Mouse (Mus musculus) liver, embryonic 15.5 days (tissue): Measurements from ENCODE around the gene Cd38. TPM values are rescaled to one million over a fixed set of nuclear protein-coding genes. Genes with fewer than 3 reads are reported as not detected.
A peak's percentile ranks its signal among the peaks of the same experiment; 100 is the strongest.

ENCODE experiments used
- ATAC-seq: fragments of 200-750 bp; cut with Nextera tagmentation; 2 replicates; pipeline ENCODE4 v1.8.0; 2017; ENCODE audit warnings: moderate number of reproducible peaks, mild to moderate bottlenecking, moderate library complexity; ENCODE audit not compliant: insufficient read depth
- H3K27ac ChIP-seq: fragments of 300-500 bp; sonication (generic); replicated peaks from 2 replicates; pipeline ENCODE4 v1.5.1; 2015; ENCODE audit warnings: mild to moderate bottlenecking, inconsistent platforms
- H3K27me3 ChIP-seq: fragments of 300-500 bp; sonication (generic); 2 replicates; pipeline ENCODE4 v1.6.1; 2015; ENCODE audit warnings: mild to moderate bottlenecking, inconsistent platforms
- H3K36me3 ChIP-seq: fragments of 300-500 bp; sonication (generic); replicated peaks from 2 replicates; pipeline ENCODE4 v1.6.1; 2015; ENCODE audit warnings: moderate library complexity, mild to moderate bottlenecking, inconsistent platforms
- H3K4me1 ChIP-seq: fragments of 300-500 bp; sonication (generic); replicated peaks from 2 replicates; pipeline ENCODE4 v1.6.1; 2015; ENCODE audit warnings: inconsistent platforms
- H3K4me2 ChIP-seq: fragments of 300-500 bp; sonication (generic); 2 replicates; pipeline ENCODE4 v1.6.1; 2015; ENCODE audit warnings: moderate library complexity, mild to moderate bottlenecking, inconsistent platforms
- H3K4me3 ChIP-seq: fragments of 300-500 bp; sonication (generic); replicated peaks from 2 replicates; pipeline ENCODE4 v1.5.1; 2015; ENCODE audit warnings: mild to moderate bottlenecking, inconsistent platforms
- H3K9ac ChIP-seq: fragments of 300-500 bp; sonication (generic); 2 replicates; pipeline ENCODE4 v1.6.1; 2015; ENCODE audit warnings: moderate library complexity, mild to moderate bottlenecking, inconsistent platforms
- H3K9me3 ChIP-seq: fragments of 300-500 bp; sonication (generic); replicated peaks from 2 replicates; pipeline ENCODE4 v1.6.1; 2016; ENCODE audit warnings: inconsistent platforms
- WGBS: fragments of 180-500 bp; shearing (Covaris S2); methylation state at CpG from one replicate; pipeline ENCODE4 v1.1.7; 2015; ENCODE audit warnings: mixed read lengths; ENCODE audit not compliant: insufficient replicate concordance; 5-methylcytosine and 5-hydroxymethylcytosine counted together
- polyA plus RNA-seq: library from polyadenylated mRNA; unstranded; fragments of >200 nt; fragmentation: Nextera tagmentation; extraction: Ambion mirVana; gene quantifications from 2 replicates; pipeline ENCODE4 v1.2.1, GENCODE M21; 2015

Gene Cd38
- polyA plus RNA-seq, 1 experiment from 2014 or later: 13.2 TPM

DNA sequence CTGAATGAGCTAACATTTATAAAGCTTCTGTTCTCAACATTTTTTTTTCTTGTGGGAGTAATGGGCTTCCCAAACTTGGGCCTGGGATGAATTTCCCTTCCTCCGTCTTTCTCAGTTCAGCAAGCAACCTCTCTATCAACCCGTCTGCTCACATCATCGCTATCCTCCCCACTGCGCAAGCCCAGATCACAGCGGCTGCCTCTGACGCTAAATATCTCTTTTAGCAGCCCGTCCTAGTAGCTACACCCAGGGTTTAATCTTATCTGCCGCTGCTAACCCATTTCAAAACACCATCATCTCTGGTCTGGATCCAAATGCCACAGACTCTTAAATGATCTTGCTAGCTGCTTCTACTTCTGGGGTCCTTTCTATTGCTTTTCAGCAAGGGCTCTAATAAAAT lies 8.7 kb upstream of the Cd38 start:
- H3K27ac ChIP-seq: no peak overlapping the region
- H3K9ac ChIP-seq: no peak overlapping the region
- no peak overlapping the region for H3K4me2 ChIP-seq
- no peak for ATAC-seq
- H3K36me3 ChIP-seq: no peaks in the 10 kb centered on the region
- H3K4me1 ChIP-seq: no peaks in the 10 kb centered on the region
- no peaks in the 10 kb centered on the region for H3K27me3 ChIP-seq
- H3K4me3 ChIP-seq: no peak overlapping the region
- 69% methylated on average over 8 of the region's 8 CpGs for WGBS
- no peaks in the 10 kb centered on the region; the same call in 1 of the 2 replicates for H3K9me3 ChIP-seq

DNA sequence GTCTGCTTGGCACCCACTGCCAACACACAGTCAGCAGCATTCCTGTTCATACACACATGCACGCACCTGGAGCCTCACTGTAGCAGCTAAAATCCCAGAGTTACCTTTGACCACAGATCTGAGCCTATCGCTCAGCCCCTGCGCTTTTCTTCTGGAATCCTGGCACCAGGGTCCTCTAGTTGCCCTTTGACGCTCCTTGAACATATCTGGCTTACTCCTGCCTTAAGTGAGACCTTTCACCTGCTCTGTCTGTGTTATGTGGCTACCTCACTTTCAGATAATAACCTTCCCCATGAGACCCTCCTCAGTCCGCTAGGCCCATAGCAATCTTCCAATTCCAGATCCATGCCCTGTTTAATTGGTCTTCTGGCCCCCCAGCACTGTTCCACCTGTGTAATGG lies 8.3 kb upstream of the Cd38 start:
- Histone ChIP-seq H3K9ac (no peak overlapping the region), H3K9me3 (no peaks in the 10 kb centered on the region; the same call in 1 of the 2 replicates), H3K4me3 (no peak overlapping the region), H3K27me3 (no peaks in the 10 kb centered on the region), H3K27ac (no peak overlapping the region), H3K4me2 (no peak overlapping the region), H3K36me3 (no peaks in the 10 kb centered on the region), H3K4me1 (no peaks in the 10 kb centered on the region)
- WGBS: 77% methylated on average over 5 of the region's 5 CpGs
- no peak for ATAC-seq

DNA sequence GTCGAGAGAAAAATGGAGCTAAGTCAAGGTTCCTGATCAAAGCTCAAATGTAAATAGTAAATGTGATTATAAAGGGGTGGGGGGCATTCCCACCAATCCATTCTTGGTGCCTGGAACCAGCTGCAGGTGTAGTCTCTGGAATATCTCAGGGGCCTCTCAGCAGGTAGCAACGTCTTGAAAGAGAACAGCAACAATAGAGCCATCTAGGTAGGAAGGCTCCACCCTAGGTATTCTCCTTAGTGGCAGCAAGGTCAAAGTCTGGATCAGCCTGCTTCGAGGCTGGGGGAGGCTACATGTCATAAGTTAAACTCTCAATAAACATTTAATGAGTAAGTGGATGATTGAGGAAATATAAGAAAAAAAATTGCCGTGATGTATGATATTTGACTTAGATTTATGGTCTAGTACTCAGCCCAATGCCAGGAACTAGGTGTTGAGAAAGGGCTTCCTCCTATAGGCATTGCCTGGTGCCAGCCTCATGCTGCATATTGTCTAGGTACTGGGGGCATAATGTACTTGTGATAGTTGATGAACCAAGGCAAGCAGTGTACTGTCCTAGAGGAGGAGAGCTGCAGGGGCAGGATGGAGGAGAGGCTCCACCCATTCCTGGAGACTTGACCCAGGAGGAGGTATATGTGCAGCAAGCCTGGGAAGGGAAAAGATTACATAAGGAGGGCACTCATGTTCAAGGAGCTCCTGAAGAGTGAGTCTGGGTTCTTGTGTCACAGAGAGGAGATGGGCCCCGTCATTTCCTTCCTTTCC lies 7.5 kb upstream of the Cd38 start:
- no peaks in the 10 kb centered on the region; the same call in 1 of the 2 replicates for H3K9me3 ChIP-seq
- ATAC-seq: no peak
- H3K27me3 ChIP-seq: no peaks in the 10 kb centered on the region
- WGBS: 44% methylated on average over 5 of the region's 5 CpGs
- H3K36me3 ChIP-seq: no peaks in the 10 kb centered on the region
- H3K4me1 ChIP-seq: no peaks in the 10 kb centered on the region
- no peak overlapping the region for H3K27ac ChIP-seq
- no peak overlapping the region for H3K4me3 ChIP-seq
- H3K9ac ChIP-seq: no peak overlapping the region
- no peak overlapping the region for H3K4me2 ChIP-seq

DNA sequence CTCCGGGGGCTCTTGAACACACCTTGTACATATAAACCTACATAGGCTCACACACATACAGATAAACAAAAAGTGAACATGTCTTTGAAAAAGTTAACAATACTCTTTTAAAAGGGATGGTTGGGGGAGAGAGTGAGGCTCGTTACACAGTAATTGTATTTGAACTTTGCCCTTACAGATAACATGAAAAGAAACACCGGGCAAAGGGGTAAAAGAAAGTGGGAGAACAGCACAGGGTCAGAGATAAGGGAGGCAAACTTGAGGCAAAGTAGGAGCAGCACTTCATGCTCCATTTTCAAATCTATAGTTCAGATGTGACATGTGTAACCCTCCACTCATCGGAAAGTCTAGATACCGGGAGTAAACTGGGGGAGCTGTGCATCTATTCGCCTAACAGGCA lies 4.7 kb upstream of the Cd38 start:
- 44% methylated on average over 6 of the region's 6 CpGs for WGBS
- Histone ChIP-seq H3K36me3 (no peaks in the 10 kb centered on the region), H3K4me1 (peaks cover 2% of the 10 kb centered on the region; the same call in 1 of the 2 replicates), H3K9ac (no peak overlapping the region), H3K27me3 (no peaks in the 10 kb centered on the region), H3K9me3 (no peaks in the 10 kb centered on the region), H3K4me3 (no peak overlapping the region), H3K27ac (no peak overlapping the region), H3K4me2 (no peak overlapping the region)
- no peak for ATAC-seq

DNA sequence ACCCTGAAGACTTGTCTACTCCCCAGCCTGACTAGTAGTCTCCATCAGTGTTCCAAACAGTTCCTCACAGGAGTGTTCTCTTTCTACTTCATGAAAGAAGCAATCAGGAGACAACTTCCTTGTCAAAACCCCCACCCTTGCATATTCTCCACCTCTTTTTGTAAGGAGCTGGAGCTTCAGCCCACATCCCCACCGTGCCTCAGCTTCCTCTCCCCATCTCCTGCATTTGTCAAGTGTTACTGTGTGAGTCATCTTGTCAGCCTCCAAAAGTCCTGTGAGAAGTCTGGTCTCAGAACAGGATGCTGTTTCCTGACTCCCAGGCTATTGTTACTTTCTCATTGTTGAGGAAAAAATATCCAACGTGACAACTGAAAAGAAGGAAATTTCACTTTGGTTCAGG lies 3.0 kb upstream of the Cd38 start:
- Histone ChIP-seq H3K9ac (no peak overlapping the region), H3K4me3 (no peak overlapping the region), H3K9me3 (no peaks in the 10 kb centered on the region), H3K4me1 (peaks cover 7% of the 10 kb centered on the region; the same call in 1 of the 2 replicates), H3K4me2 (no peak overlapping the region), H3K27me3 (peaks cover 5% of the 10 kb centered on the region), H3K36me3 (no peaks in the 10 kb centered on the region), H3K27ac (no peak overlapping the region)
- ATAC-seq: no peak
- 33% methylated on average over 2 of the region's 2 CpGs for WGBS

DNA sequence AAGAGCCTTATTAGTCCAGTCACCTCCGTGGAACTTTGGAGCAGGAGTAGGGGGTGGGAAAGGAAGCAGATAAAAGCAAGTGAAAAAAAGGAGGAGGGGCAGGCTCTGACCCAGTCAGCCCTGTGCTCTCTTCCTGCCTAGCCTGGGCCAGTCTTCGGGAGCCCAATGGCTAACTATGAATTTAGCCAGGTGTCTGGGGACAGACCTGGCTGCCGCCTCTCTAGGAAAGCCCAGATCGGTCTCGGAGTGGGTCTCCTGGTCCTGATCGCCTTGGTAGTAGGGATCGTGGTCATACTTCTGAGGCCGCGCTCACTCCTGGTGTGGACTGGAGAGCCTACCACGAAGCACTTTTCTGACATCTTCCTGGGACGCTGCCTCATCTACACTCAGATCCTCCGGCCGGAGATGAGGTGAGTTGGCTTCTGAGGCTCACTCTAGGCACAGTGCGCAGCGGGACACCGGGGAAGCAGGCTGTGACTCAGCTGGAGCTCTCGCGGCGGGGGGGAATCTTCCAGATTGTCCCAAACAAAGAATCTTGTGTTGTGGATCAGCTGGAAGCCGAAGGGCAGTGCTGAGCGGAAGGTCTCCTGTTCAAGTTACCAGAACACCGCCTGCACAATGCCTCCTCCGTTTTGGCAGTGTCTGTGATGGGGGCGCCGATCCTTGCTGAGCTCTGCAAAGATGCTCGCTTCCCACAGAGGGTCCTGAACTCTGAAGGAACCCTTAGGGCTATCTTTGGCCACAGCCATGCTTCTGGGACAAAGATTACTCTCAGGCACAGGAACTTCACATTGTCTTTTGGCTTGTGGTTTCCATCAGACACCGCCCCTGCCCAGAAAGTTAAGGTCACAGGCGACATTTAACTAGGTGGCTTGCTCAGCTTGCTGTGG lies 603 bp downstream of the Cd38 start:
- Histone ChIP-seq H3K9ac (peak overlapping the region; percentile 13; the same call in 1 of the 2 replicates), H3K4me3 (peak overlapping the region; percentile 39), H3K4me2 (peak overlapping the region; percentile 61), H3K27me3 (peaks cover 5% of the 10 kb centered on the region), H3K4me1 (peaks cover 7% of the 10 kb centered on the region; the same call in 1 of the 2 replicates), H3K36me3 (no peaks in the 10 kb centered on the region), H3K27ac (0 out of 2 replicates have a peak overlapping the region, but pooled peaks have one; percentile 11), H3K9me3 (no peaks in the 10 kb centered on the region)
- 2% methylated on average over 28 of the region's 28 CpGs for WGBS
- ATAC-seq: peak; percentile 60

DNA sequence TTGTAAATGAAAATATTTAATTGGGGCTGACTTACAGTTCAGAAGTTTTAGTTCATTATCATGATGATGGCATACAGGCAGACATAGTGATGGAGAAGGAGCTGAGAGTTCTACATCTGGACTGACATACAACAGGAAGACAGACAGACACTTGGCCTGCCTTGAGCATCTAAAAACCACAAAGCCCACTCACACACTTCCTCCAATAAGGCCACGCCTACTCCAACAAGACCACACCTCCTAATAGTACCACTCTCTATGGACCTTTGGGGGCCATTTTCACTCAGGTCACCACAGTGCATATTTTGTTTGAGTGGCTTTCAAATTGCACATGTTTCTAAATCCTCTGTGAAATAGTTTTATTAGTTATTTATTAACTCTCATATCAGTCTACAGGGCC lies 3.5 kb downstream of the Cd38 start:
- H3K27ac ChIP-seq: no peak overlapping the region
- peaks cover 5% of the 10 kb centered on the region for H3K27me3 ChIP-seq
- no peak overlapping the region for H3K4me2 ChIP-seq
- H3K36me3 ChIP-seq: no peaks in the 10 kb centered on the region
- no peak for ATAC-seq
- no peak overlapping the region for H3K9ac ChIP-seq
- H3K4me1 ChIP-seq: peaks cover 7% of the 10 kb centered on the region; the same call in 1 of the 2 replicates
- 31% methylated on average over 1 of the region's 1 CpGs for WGBS
- no peaks in the 10 kb centered on the region for H3K9me3 ChIP-seq
- H3K4me3 ChIP-seq: no peak overlapping the region

DNA sequence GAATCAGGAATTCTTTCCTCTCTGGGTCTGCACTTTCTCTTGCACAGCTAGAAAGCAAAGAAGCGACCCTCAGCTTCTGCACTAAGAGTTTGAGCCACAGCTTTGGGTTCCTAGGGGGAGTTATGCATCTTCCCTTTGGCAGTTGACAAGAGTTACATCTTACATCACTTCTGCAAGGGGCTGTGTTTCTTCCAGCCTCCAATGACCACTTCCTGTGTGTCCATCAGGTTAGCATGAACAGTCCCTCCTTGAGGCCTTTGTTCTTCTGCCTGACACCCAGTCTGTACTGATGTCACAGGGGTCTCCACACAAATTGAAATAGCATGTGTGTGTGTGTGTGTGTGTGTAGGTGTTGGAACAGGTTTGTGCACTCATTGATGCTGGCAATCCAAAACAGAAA lies 4.3 kb downstream of the Cd38 start:
- Histone ChIP-seq H3K36me3 (no peaks in the 10 kb centered on the region), H3K4me1 (peaks cover 7% of the 10 kb centered on the region; the same call in 1 of the 2 replicates), H3K27me3 (peaks cover 5% of the 10 kb centered on the region), H3K27ac (no peak overlapping the region), H3K4me3 (no peak overlapping the region), H3K9ac (no peak overlapping the region), H3K9me3 (no peaks in the 10 kb centered on the region), H3K4me2 (no peak overlapping the region)
- ATAC-seq: no peak
- 41% methylated on average over 1 of the region's 1 CpGs for WGBS

DNA sequence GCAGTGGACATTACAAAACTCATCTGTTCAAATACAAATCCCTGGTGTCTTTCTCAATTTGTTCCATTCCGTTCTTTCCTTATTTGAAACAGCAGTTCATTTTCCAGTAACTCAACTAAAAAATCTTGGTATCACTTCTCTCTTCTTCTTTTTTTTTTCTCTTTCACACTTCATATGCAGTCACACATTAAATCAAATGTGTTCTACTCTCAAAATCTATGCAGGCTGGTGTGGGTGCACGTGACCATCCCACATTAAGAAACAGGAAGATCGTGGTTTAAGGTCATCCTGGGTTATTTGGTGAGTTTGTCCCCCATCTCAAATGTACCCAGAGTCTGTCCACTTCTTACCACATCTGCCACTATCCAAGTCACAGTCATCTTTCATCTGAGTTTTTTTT lies 13.7 kb downstream of the Cd38 start:
- Histone ChIP-seq H3K27me3 (no peaks in the 10 kb centered on the region), H3K27ac (no peak overlapping the region), H3K4me3 (no peak overlapping the region), H3K4me2 (no peak overlapping the region), H3K9ac (no peak overlapping the region), H3K4me1 (no peaks in the 10 kb centered on the region), H3K36me3 (no peaks in the 10 kb centered on the region), H3K9me3 (no peaks in the 10 kb centered on the region)
- 34% methylated on average over 3 of the region's 3 CpGs for WGBS
- no peak for ATAC-seq

DNA sequence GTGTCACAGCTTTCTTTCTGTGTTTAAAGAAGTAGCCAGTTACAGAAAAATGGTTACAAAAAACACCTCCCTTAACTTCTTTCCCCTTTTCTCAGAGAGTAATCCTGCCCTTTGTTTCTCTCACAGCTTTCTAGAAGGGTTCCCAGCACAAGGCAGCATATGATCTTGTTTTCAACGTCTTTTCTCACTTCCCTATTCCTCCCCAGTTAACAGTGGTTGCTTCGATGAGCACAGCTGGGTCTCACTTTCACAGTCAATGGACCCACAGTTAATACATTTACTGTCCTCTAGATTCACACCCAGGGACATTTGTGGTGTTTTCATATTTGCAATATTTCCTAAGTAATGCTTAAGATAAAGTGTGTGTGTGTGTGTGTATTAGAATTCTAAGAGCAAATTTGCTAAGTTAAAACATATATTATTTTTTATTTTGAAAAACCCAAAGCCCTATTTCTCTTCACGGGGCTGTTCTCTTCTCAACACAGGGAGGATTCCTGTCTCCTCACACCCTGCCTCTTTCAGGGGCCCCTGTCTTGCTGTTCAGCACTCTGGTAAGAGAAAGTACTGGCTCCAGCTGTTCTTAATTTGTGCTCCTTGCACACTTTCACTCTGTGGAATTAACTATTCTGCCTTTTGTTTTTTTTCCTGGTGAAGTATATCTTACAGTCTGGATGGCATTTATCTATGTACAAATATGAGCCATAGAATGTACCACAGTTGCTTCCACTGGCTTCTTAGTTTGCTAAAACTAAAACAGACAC lies 16.9 kb downstream of the Cd38 start:
- 16% methylated on average over 3 of the region's 3 CpGs for WGBS
- H3K4me1 ChIP-seq: no peaks in the 10 kb centered on the region
- no peak overlapping the region for H3K4me2 ChIP-seq
- no peak overlapping the region for H3K27ac ChIP-seq
- H3K9me3 ChIP-seq: no peaks in the 10 kb centered on the region
- no peak overlapping the region for H3K4me3 ChIP-seq
- H3K36me3 ChIP-seq: no peaks in the 10 kb centered on the region
- H3K27me3 ChIP-seq: no peaks in the 10 kb centered on the region
- ATAC-seq: no peak
- H3K9ac ChIP-seq: no peak overlapping the region

DNA sequence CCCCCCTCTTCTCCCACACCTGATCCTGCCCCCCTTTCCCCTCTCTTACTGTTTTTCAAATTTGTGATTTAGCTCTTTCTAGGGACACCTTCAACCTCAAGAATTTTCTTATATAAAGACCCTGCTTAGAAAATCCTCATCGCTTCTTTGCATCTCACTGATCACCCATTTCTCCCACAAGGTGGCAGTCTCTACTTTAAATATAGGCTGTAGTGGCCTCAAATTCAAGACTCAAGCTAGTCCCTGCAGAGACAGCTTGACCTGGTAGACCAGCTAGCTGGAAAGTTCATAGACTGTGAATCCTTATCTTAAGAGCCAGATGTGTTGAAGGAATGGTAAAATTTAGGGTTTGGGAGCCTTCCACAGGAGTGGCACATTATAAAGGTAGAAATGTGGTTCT lies 24.0 kb downstream of the Cd38 start:
- no peaks in the 10 kb centered on the region for H3K27me3 ChIP-seq
- H3K27ac ChIP-seq: no peak overlapping the region
- no peak overlapping the region for H3K4me3 ChIP-seq
- WGBS: 28% methylated on average over 1 of the region's 1 CpGs
- no peaks in the 10 kb centered on the region for H3K9me3 ChIP-seq
- H3K4me1 ChIP-seq: no peaks in the 10 kb centered on the region
- no peak for ATAC-seq
- H3K4me2 ChIP-seq: no peak overlapping the region
- no peaks in the 10 kb centered on the region for H3K36me3 ChIP-seq
- H3K9ac ChIP-seq: no peak overlapping the region
